Mouse (Mus musculus) lung, adult 2 months (tissue): ENCODE results near the gene Rnf41.

Experiments
- CTCF ChIP-seq: fragments of 200-500 bp; IDR thresholded peaks from 2 replicates; pipeline ENCODE4 v1.5.1; 2011; ENCODE audit warnings: mild to moderate bottlenecking, low read length, control low read depth; ENCODE audit not compliant: insufficient read depth
- POLR2A ChIP-seq: fragments of 200-500 bp; IDR thresholded peaks from 2 replicates; pipeline ENCODE4 v1.6.1; 2011; ENCODE audit warnings: low read depth, mild to moderate bottlenecking, control low read depth, low read length, borderline replicate concordance; ENCODE audit errors: extremely low read depth

GRCm38 (mm10) chr10:128396716-128397264 lies 14.7 kb upstream of the Rnf41 start:
- TF ChIP-seq POLR2A = no peak
- TF ChIP-seq CTCF = no peak
